Mouse (Mus musculus) limb, embryonic 10.5 days (tissue): Measurements from ENCODE around the gene Nsf. TPM values are rescaled to one million over a fixed set of nuclear protein-coding genes. Genes with fewer than 3 reads are reported as not detected.

Source experiments
- DNase-seq: peaks from one replicate; pipeline ENCODE4 v3.0.0-alpha.2; 2017; ENCODE audit warnings: low spot score
- H3K27ac ChIP-seq: fragments of 300-500 bp; sonication (generic); 2 replicates; pipeline ENCODE4 v1.5.1; 2016; ENCODE audit warnings: mild to moderate bottlenecking
- H3K27me3 ChIP-seq: fragments of 300-500 bp; sonication (generic); 2 replicates; pipeline ENCODE4 v1.6.1; 2016; ENCODE audit warnings: low read depth, mild to moderate bottlenecking; ENCODE audit not compliant: poor library complexity, severe bottlenecking
- H3K36me3 ChIP-seq: fragments of 300-500 bp; sonication (generic); 2 replicates; pipeline ENCODE4 v1.6.1; 2016; ENCODE audit warnings: mild to moderate bottlenecking, moderate library complexity
- H3K4me1 ChIP-seq: fragments of 300-500 bp; sonication (generic); 2 replicates; pipeline ENCODE4 v1.6.1; 2016
- H3K4me3 ChIP-seq: fragments of 300-500 bp; sonication (generic); 2 replicates; pipeline ENCODE4 v1.5.1; 2016; ENCODE audit warnings: mild to moderate bottlenecking, moderate library complexity
- H3K9me3 ChIP-seq: fragments of 300-500 bp; sonication (generic); replicated peaks from 2 replicates; pipeline ENCODE4 v1.6.1; 2016; ENCODE audit warnings: mild to moderate bottlenecking
- whole genome bisulfite sequencing: fragments of 180-500 bp; shearing (Covaris S2); methylation state at CpG from one replicate; pipeline ENCODE4 v1.1.7; 2016; 5-methylcytosine and 5-hydroxymethylcytosine counted together
- polyA plus RNA-seq: library from polyadenylated mRNA; unstranded; fragments of >200 nt; fragmentation: Nextera tagmentation; extraction: Ambion mirVana; gene quantifications from 2 replicates; pipeline ENCODE4 v1.2.1, GENCODE M21; 2016

Gene Nsf
- polyA plus RNA-seq, 1 experiment from 2014 or later = 56.1 TPM

- no peak for DNase-seq
Measured at GRCm38 (mm10) chr11:103935717-103936116, 18.1 kb downstream of the Nsf start.

DNA sequence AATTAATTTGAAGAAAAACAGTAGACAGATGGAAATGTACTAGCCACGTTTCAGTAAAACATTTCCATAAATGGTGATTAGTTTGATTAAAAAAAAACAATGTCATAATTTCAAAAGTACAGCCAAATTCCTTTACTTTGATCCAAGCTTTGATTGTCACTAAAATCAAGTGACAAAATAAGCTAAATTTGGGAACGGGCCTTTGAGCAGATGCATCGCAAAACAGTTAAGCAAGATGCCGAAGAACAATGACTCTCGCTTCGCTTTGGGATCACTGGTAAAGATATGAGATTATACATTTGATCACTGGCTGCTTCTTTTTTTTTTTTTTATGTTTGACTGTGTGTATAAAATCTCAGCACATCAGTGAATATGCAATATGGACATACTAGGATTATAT lies 20.0 kb downstream of the Nsf start:
- WGBS = 93% methylated on average over 6 of the region's 6 CpGs
- no peak for DNase-seq
- H3K27ac ChIP-seq = no peak overlapping the region
- H3K27me3 ChIP-seq = no peaks in the 10 kb centered on the region
- no peak overlapping the region for H3K4me3 ChIP-seq
- no peaks in the 10 kb centered on the region for H3K4me1 ChIP-seq
- no peaks in the 10 kb centered on the region for H3K9me3 ChIP-seq
- peaks cover 7% of the 10 kb centered on the region for H3K36me3 ChIP-seq

More at GRCm38 (mm10) chr11:103935717-103936116, 18.1 kb downstream of the Nsf start:
- no peaks in the 10 kb centered on the region for H3K27me3 ChIP-seq
- H3K4me1 ChIP-seq = no peaks in the 10 kb centered on the region
- 82% methylated on average over 2 of the region's 2 CpGs for WGBS
- H3K36me3 ChIP-seq = no peaks in the 10 kb centered on the region
- H3K4me3 ChIP-seq = no peak overlapping the region
- H3K27ac ChIP-seq = no peak overlapping the region
- H3K9me3 ChIP-seq = no peaks in the 10 kb centered on the region

DNA sequence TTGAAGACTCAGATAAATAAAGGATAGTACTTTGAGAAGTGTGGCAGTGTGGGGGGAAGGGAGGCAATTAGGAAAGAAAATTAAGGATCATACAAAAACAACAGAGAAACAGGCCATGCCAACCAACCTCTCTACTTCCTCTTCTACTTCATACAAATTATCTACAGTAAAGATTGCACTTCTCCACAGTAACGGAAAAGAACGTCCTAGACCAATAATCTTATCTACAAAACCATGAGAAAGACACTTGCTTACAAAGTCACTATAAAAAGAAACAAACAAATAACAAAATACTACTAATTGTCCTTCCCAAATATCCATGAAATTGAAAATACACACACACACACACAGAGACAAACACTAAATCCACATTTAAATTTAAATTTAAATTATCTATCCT lies 29.9 kb downstream of the Nsf start:
- H3K9me3 ChIP-seq = no peaks in the 10 kb centered on the region
- no peak overlapping the region for H3K27ac ChIP-seq
- WGBS = 93% methylated on average over 2 of the region's 2 CpGs
- no peaks in the 10 kb centered on the region for H3K27me3 ChIP-seq
- peaks cover 19% of the 10 kb centered on the region; the same call in 1 of the 2 replicates for H3K36me3 ChIP-seq
- H3K4me3 ChIP-seq = no peak overlapping the region
- no peak for DNase-seq
- H3K4me1 ChIP-seq = no peaks in the 10 kb centered on the region

GRCm38 (mm10) chr11:103923272-103923671 lies 30.6 kb downstream of the Nsf start:
- Histone ChIP-seq H3K27me3 (no peaks in the 10 kb centered on the region), H3K4me3 (no peak overlapping the region), H3K36me3 (peaks cover 16% of the 10 kb centered on the region; the same call in 1 of the 2 replicates), H3K27ac (no peak overlapping the region), H3K9me3 (no peaks in the 10 kb centered on the region), H3K4me1 (no peaks in the 10 kb centered on the region)
- DNase-seq = no peak
- WGBS = 87% methylated on average over 4 of the region's 4 CpGs

GRCm38 (mm10) chr11:103922812-103923211 lies 31.0 kb downstream of the Nsf start:
- Histone ChIP-seq H3K27ac (no peak overlapping the region), H3K4me3 (no peak overlapping the region), H3K36me3 (peaks cover 16% of the 10 kb centered on the region; the same call in 1 of the 2 replicates), H3K9me3 (no peaks in the 10 kb centered on the region), H3K4me1 (no peaks in the 10 kb centered on the region), H3K27me3 (no peaks in the 10 kb centered on the region)
- DNase-seq = no peak
- WGBS = 95% methylated on average over 10 of the region's 10 CpGs

DNA sequence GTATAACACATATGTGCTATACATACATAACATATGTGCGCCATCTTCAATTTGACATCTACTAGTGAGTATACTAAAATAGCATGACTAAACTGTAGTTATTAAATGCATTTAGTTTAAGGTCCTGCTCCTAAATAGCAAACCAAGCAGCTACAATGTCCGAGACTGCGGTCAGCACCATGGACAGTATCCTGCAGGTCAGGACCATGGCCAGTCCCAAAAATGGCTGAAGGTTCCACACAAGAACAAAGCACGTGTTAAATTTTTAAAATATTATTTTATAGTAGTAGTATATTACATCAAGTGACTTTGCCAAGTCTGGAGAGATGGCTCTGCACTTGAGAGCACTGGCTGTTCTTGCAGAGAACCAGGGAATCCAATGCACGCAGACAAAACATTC lies 33.2 kb downstream of the Nsf start:
- no peak overlapping the region for H3K27ac ChIP-seq
- peak; percentile 76 for DNase-seq
- H3K27me3 ChIP-seq = no peaks in the 10 kb centered on the region
- no peak overlapping the region for H3K4me3 ChIP-seq
- WGBS = 68% methylated on average over 5 of the region's 5 CpGs
- H3K36me3 ChIP-seq = peaks cover 20% of the 10 kb centered on the region
- no peaks in the 10 kb centered on the region for H3K9me3 ChIP-seq
- H3K4me1 ChIP-seq = no peaks in the 10 kb centered on the region

DNA sequence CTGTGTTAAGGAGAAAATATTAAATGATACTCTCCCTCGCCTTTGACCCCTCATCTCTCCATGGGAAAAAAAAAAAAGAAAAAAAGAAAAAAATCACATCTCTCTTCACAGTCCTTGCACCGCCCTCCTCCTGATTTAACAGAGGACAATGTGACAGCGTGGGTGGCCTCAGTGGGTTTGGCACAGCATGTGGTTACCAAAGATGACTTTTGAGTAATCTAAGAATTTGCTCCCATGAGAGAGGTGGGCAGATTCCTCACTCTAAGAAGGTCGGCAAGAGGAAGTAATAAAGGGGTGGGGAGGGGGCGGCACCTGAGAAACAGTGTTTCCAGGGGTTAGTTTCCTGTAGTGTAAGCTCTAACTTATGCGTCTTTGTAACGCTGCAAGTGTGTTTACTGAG lies 37.0 kb downstream of the Nsf start:
- no peak for DNase-seq
- Histone ChIP-seq H3K4me3 (no peak overlapping the region), H3K36me3 (peaks cover 40% of the 10 kb centered on the region), H3K9me3 (no peaks in the 10 kb centered on the region), H3K27ac (no peak overlapping the region), H3K27me3 (no peaks in the 10 kb centered on the region), H3K4me1 (no peaks in the 10 kb centered on the region)
- WGBS = 79% methylated on average over 7 of the region's 7 CpGs

DNA sequence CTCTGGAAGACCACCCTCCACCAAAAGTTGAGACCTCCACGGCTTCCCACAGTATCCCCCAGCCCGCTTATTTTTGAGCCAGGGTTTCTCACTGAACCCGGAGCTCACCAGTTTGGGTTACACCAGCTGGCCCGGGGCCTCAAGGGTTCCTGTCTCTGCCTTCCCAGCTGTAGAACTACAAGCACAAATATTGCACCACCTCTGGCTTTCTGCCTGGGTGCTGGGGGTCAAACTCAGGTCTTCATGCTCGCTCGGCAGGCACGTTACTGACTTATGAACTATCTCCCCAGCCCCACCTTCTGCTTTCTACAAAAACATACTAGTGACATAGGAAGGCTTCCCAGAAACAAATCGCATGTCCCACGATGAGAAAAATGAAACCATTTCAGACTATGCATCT lies 38.2 kb downstream of the Nsf start:
- H3K36me3 ChIP-seq = peaks cover 42% of the 10 kb centered on the region

DNA sequence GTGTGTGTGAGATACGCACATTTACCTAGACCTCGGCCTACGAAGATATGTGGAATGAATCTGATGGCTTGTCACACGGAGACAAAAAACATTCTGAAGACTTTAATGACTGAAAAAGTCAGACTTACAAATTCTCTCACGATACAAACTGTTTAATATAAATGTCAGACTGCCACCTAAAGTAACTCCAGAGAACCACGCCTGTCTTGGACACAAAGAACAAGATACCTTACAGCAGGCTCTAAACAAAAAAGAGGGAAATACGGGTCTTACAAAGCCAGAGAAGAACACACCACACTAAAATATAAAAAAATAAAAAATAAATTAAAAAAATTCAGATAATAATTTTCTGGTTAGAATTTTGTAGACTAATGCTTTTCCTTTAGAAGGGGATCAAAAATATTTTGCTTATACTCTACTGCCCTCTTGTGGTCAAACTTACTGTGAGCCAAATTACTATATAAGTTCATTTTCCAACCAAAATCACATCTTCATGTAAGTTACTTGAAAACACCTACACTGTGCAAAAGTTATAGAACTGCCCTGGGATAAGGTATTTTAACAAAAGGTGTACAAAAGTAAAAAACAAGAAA lies 42.8 kb downstream of the Nsf start:
- Histone ChIP-seq H3K27ac (no peak overlapping the region), H3K36me3 (peaks cover 64% of the 10 kb centered on the region), H3K4me1 (no peaks in the 10 kb centered on the region), H3K4me3 (no peak overlapping the region), H3K27me3 (no peaks in the 10 kb centered on the region), H3K9me3 (no peaks in the 10 kb centered on the region)
- 75% methylated on average over 7 of the region's 7 CpGs for WGBS
- no peak for DNase-seq

More for the DNA sequence above, 38.2 kb downstream of the Nsf start:
- WGBS = 92% methylated on average over 9 of the region's 9 CpGs
- H3K27ac ChIP-seq = no peak overlapping the region
- H3K4me3 ChIP-seq = no peak overlapping the region
- DNase-seq = no peak
- no peaks in the 10 kb centered on the region for H3K4me1 ChIP-seq
- H3K27me3 ChIP-seq = no peaks in the 10 kb centered on the region
- no peaks in the 10 kb centered on the region for H3K9me3 ChIP-seq

GRCm38 (mm10) chr11:103910531-103910930 lies 43.3 kb downstream of the Nsf start:
- Histone ChIP-seq H3K27me3 (no peaks in the 10 kb centered on the region), H3K36me3 (peaks cover 59% of the 10 kb centered on the region), H3K9me3 (no peaks in the 10 kb centered on the region), H3K4me3 (no peak overlapping the region), H3K4me1 (no peaks in the 10 kb centered on the region), H3K27ac (no peak overlapping the region)
- WGBS = 95% methylated on average over 11 of the region's 11 CpGs
- DNase-seq = no peak

- Histone ChIP-seq H3K36me3 (peaks cover 51% of the 10 kb centered on the region), H3K4me3 (no peak overlapping the region), H3K27ac (no peak overlapping the region), H3K27me3 (no peaks in the 10 kb centered on the region), H3K9me3 (no peaks in the 10 kb centered on the region), H3K4me1 (no peaks in the 10 kb centered on the region)
- 95% methylated on average over 11 of the region's 11 CpGs for WGBS
- DNase-seq = no peak
Measured at GRCm38 (mm10) chr11:103909809-103910208, 44.0 kb downstream of the Nsf start.

DNA sequence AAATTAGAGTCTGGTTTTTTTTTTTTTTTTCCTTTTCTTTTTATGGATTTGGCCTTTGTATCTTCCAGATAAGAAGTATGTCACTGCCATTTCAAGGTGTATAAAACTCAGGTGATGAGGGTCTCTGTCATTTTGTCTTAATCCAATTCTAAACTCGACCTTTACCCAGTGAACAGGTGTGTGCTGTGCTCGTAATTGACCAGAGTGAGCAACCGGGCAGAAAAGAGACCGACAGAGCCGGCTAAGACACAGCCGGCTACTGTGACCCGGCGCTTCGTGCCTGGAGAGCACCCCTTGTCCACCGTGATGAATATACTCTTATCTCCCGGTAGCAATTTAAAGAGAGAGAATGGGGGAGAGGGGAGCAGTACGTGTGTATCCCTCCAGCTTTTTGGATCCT lies 44.5 kb downstream of the Nsf start:
- DNase-seq = no peak
- no peak overlapping the region for H3K4me3 ChIP-seq
- H3K27me3 ChIP-seq = no peaks in the 10 kb centered on the region
- no peak overlapping the region for H3K27ac ChIP-seq
- peaks cover 47% of the 10 kb centered on the region for H3K36me3 ChIP-seq
- WGBS = 90% methylated on average over 12 of the region's 12 CpGs
- H3K4me1 ChIP-seq = no peaks in the 10 kb centered on the region
- H3K9me3 ChIP-seq = no peaks in the 10 kb centered on the region

DNA sequence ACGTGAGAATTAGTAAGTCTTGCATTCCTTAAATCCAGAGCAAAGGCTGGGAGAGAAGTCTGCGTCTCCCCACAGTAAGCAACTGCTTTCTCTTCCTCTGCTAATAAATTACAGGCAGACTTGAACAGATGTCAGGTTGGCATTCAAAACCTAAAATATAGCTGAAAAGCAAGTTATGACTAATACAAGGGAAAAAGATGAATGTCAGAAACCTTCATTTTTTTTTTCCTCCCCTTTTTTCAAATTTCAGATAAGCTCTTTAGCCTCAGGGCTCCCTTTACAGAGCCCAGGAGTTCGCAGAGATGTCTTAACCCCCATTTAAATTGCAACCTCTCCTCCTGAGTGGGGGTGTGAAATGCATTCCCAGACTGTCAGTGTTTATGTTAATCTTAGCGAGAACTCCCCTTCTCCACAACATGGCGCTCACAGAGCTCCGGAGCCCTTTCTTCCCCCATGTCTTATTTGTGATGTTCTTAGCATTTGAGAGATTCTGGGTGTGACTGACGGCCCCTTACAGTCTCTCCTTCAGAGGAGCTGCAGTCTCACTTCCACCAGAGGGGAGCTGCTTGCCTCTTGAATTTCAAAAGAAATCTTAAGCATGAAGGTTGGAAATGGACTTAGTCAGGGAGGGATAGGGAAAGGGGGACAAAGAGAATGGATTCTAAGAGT lies 47.7 kb downstream of the Nsf start:
- Histone ChIP-seq H3K27me3 (no peaks in the 10 kb centered on the region), H3K36me3 (peaks cover 35% of the 10 kb centered on the region), H3K9me3 (no peaks in the 10 kb centered on the region), H3K27ac (no peak overlapping the region), H3K4me1 (no peaks in the 10 kb centered on the region), H3K4me3 (no peak overlapping the region)
- 25% methylated on average over 7 of the region's 7 CpGs for WGBS
- DNase-seq = no peak
